Mouse (Mus musculus): ENCODE measurements at regions not wholly inside any gene's neighbourhood (a gene's known extent, or its start where the extent isn't known, plus 50 kb on each side); places are given as distances from the start of the nearest gene placed in this dataset.

DNA sequence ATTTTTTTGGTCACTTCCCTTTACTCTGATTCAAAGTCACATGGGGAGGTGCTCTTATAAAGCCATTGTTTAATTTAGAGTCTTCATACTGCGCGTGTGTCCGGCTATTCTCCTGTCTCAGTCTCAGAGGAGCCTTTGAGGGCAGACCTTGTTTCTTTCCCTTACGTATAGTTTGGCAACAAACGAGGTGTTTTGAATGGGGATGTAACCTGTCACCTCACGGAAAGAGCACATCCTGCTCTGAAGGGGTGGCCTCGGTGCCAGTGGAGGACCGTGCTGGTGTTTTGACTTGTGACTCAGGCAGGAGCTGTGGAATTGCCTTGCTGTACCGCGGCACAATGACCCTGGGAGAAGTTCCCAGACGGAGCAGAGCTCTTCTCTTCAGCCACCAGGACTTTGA, 146.7 kb downstream of the Dusp6 start:
- no peak for TF ChIP-seq CTCF (IDR thresholded peaks at IDR 0.05; ENCODE audit: extremely low read depth, insufficient read length, insufficient replicate concordance, low read depth, low read length)
- TF ChIP-seq POLR2A (IDR thresholded peaks at IDR 0.05; ENCODE audit: low read depth, low read length), result no peak

Data from small intestine, adult 2 months (tissue).